Mouse (Mus musculus) lung, postnatal 0 days (tissue): ENCODE data around the gene Lrrc59. TPM values are rescaled to one million over a fixed set of nuclear protein-coding genes. Genes with fewer than 3 reads are reported as not detected.
A peak's percentile ranks its signal among the peaks of the same experiment; 100 is the strongest.
"Not testable (repeated sequence)": the region's sequence is repeated elsewhere in the genome, so short reads cannot be mapped to it uniquely, and the experiment has no call there.

Source experiments
- ATAC-seq: fragments of 200-750 bp; cut with Nextera tagmentation; 2 replicates; pipeline ENCODE4 v1.8.0; 2017; ENCODE audit warnings: moderate library complexity
- DNase-seq: peaks from one replicate; pipeline ENCODE4 v3.0.0-alpha.2; 2016; ENCODE audit warnings: low spot score
- H3K27ac ChIP-seq: fragments of 300-500 bp; sonication (generic); 2 replicates; pipeline ENCODE4 v1.5.1; 2014; ENCODE audit warnings: antibody characterized with exemption, mild to moderate bottlenecking, low read length, mixed read lengths
- H3K27me3 ChIP-seq: fragments of 300-500 bp; sonication (generic); replicated peaks from 2 replicates; pipeline ENCODE4 v1.6.1; 2014; ENCODE audit warnings: low read length, mixed read lengths; ENCODE audit not compliant: insufficient read depth
- H3K36me3 ChIP-seq: fragments of 300-500 bp; sonication (generic); 2 replicates; pipeline ENCODE4 v1.6.1; 2014; ENCODE audit warnings: low read length, mixed read lengths; ENCODE audit not compliant: insufficient read depth
- H3K4me1 ChIP-seq: fragments of 300-500 bp; sonication (generic); 2 replicates; pipeline ENCODE4 v1.6.1; 2014; ENCODE audit warnings: antibody characterized with exemption, low read depth, low read length, mixed read lengths; ENCODE audit not compliant: insufficient read depth
- H3K4me2 ChIP-seq: fragments of 300-500 bp; sonication (generic); replicated peaks from 2 replicates; pipeline ENCODE4 v1.6.1; 2014; ENCODE audit warnings: low read depth, mild to moderate bottlenecking, low read length, moderate library complexity, mixed read lengths
- H3K4me3 ChIP-seq: fragments of 300-500 bp; sonication (generic); 2 replicates; pipeline ENCODE4 v1.5.1; 2014; ENCODE audit warnings: low read depth, low read length
- H3K9ac ChIP-seq: fragments of 300-500 bp; sonication (generic); replicated peaks from 2 replicates; pipeline ENCODE4 v1.6.1; 2014; ENCODE audit warnings: low read depth, mild to moderate bottlenecking
- H3K9me3 ChIP-seq: fragments of 300-500 bp; sonication (generic); 2 replicates; pipeline ENCODE4 v1.6.1; 2016; ENCODE audit warnings: low read length, mixed read lengths
- CTCF ChIP-seq: IDR thresholded peaks from 2 replicates; pipeline ENCODE4 v1.5.1; 2016; ENCODE audit warnings: antibody characterized with exemption, mild to moderate bottlenecking
- EP300 ChIP-seq: IDR thresholded peaks from 2 replicates; pipeline ENCODE4 v1.6.1; 2016; ENCODE audit warnings: antibody characterized with exemption, mild to moderate bottlenecking, control low read depth
- WGBS: fragments of 180-500 bp; shearing (Covaris S2); extraction: QIAGEN DNeasy Blood & Tissue Kit; methylation state at CpG from one replicate; pipeline ENCODE4 v1.1.7; 2014; 5-methylcytosine and 5-hydroxymethylcytosine counted together
- polyA plus RNA-seq: library from polyadenylated mRNA; unstranded; fragments of >200 nt; fragmentation: Nextera tagmentation; extraction: Ambion mirVana; gene quantifications from 2 replicates; pipeline ENCODE4 v1.2.1, GENCODE M21; 2015

Lrrc59 gene
- polyA plus RNA-seq, 1 experiment from 2014 or later, result 75.0 TPM

DNA sequence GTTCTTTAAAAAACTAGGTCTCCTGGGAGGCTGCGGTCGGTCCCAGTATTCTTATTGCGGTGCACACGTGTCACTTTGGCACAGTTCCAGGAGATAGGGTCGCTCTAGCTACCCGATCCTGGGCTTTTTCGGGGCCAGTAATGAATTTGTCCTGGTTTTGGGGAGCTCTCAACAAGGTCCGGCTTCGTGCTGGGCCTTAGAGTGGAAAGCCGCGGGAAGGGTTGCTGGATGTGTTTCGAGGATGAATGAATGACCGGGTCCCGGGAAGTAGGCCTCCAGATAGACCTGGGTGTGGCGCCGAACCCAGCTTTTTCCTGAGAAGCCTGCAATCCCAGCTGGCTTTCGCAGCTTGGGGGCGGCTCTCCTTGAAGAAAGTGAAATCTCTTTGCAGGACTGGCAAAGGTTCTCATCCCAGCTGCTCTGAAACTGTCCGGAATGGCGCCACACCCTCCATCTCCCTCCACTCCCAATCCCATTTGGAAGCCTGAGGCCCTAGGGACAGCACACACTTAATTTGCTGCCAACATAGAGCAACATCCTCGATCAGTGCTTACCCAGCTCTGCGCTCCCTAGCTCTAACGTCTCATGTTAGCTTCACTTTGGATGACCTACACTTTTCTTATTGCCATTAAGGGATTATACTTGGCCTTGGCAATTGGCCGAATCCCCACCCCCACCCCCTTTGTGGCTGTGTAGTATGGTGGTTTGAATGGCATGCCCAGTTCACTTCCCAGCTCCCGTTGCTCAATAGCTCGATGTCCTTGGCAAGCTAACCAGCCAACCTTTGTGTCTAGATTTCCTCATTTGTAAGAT is 838 bp downstream of the Lrrc59 start:
- Histone ChIP-seq H3K27ac (peak overlapping the region; percentile 80), H3K4me1 (no peaks in the 10 kb centered on the region), H3K9ac (peak overlapping the region; percentile 90), H3K4me3 (peak overlapping the region; percentile 79), H3K9me3 (no peaks in the 10 kb centered on the region), H3K27me3 (no peaks in the 10 kb centered on the region), H3K4me2 (peak overlapping the region; percentile 93), H3K36me3 (peaks cover 25% of the 10 kb centered on the region)
- TF ChIP-seq CTCF (no peak), EP300 (no peak)
- WGBS, result 6% methylated on average over 26 of the region's 26 CpGs
- ATAC-seq, result peak; percentile 26
- DNase-seq, result peak; percentile 52

GRCm38 (mm10) chr11:94631969-94632368 is 2.4 kb downstream of the Lrrc59 start:
- Histone ChIP-seq H3K27me3 (no peaks in the 10 kb centered on the region), H3K27ac (no peak overlapping the region), H3K4me2 (no peak overlapping the region), H3K9ac (no peak overlapping the region), H3K4me1 (no peaks in the 10 kb centered on the region), H3K9me3 (no peaks in the 10 kb centered on the region), H3K36me3 (peaks cover 39% of the 10 kb centered on the region), H3K4me3 (no peak overlapping the region)
- DNase-seq, result no peak
- TF ChIP-seq EP300, result no peak
- TF ChIP-seq CTCF, result no peak
- ATAC-seq, result no peak
- WGBS, result 91% methylated on average over 5 of the region's 5 CpGs

GRCm38 (mm10) chr11:94632988-94633387 is 3.4 kb downstream of the Lrrc59 start:
- Histone ChIP-seq H3K27ac (no peak overlapping the region), H3K9me3 (no peaks in the 10 kb centered on the region), H3K4me1 (no peaks in the 10 kb centered on the region), H3K27me3 (no peaks in the 10 kb centered on the region), H3K4me3 (no peak overlapping the region), H3K36me3 (peaks cover 45% of the 10 kb centered on the region), H3K4me2 (no peak overlapping the region), H3K9ac (no peak overlapping the region)
- ATAC-seq, result no peak
- DNase-seq, result no peak
- WGBS, result 85% methylated on average over 8 of the region's 8 CpGs
- no peak for TF ChIP-seq EP300
- no peak for TF ChIP-seq CTCF

- no peaks in the 10 kb centered on the region for H3K4me1 ChIP-seq
- no peak for ATAC-seq
These were observed 4.9 kb downstream of the Lrrc59 start for GRCm38 (mm10) chr11:94634431-94634830.

DNA sequence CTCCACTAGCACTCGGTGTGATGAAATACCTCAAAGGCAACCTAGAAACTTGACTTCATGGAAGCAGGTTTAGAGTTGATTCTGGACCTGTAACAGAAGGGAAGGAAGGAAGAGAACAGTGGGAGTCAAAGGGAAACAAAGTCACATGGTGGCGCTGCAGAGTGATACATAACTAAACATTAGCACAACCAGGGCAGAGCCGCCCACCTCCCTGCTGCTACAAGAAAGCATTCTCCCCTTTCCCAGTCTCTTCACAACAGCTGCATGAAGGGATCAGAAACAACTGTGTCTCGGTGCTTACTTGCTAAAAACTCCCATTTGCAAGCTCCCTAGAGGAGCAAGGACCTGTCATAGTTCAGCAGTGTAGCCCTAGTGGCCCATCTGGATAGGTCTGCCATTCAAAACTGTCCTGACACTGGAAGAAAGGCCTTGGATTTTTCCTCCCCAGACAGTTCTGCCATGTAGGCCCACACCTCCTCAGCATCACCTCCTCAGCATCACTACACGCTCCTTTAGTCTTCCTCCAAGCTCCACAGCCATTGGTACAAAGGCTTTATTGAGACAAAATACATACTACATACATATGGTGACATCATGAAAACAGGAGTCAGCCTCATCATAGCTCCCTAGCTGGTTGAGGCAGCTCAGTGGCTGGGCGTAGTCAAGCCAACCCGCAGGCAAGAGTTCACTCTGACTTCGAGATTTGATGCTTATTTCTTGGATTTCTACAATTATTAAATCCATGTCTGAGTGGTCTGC is 15.1 kb downstream of the Lrrc59 start:
- H3K4me1 ChIP-seq, result no peaks in the 10 kb centered on the region
- no peak overlapping the region for H3K27ac ChIP-seq
- TF ChIP-seq EP300 (no peak), CTCF (no peak)
- peaks cover 34% of the 10 kb centered on the region for H3K36me3 ChIP-seq
- H3K9ac ChIP-seq, result no peak overlapping the region
- ATAC-seq (no peak), DNase-seq (no peak)
- 89% methylated on average over 8 of the region's 8 CpGs for WGBS
- H3K27me3 ChIP-seq, result no peaks in the 10 kb centered on the region
- no peak overlapping the region for H3K4me3 ChIP-seq
- H3K4me2 ChIP-seq, result no peak overlapping the region
- no peaks in the 10 kb centered on the region for H3K9me3 ChIP-seq

More at GRCm38 (mm10) chr11:94634431-94634830, 4.9 kb downstream of the Lrrc59 start:
- Histone ChIP-seq H3K27ac (no peak overlapping the region), H3K4me3 (no peak overlapping the region), H3K9ac (no peak overlapping the region), H3K36me3 (peaks cover 59% of the 10 kb centered on the region), H3K9me3 (no peaks in the 10 kb centered on the region), H3K4me2 (no peak overlapping the region), H3K27me3 (no peaks in the 10 kb centered on the region)
- 85% methylated on average over 5 of the region's 5 CpGs for WGBS
- no peak for TF ChIP-seq EP300
- no peak for DNase-seq

DNA sequence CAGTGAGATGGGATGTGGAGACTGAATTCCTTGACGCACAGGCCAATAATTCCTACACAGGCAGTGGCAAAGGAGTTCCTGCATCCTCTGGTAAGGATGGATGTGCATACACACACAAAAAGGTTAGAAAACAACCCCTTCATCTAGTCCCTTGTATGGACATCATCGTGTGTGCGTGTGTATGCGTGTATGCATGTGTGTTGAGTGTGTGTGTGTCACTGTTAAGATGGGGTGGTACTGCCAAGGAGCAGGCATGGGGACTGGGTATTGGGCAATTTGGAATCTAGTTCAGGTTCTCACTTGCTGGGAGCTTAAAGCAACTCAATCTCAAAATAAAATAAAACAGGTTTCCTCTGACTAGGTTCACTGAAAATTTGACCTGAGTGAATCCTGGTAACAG is 16.9 kb downstream of the Lrrc59 start:
- H3K4me1 ChIP-seq, result no peaks in the 10 kb centered on the region
- no peak overlapping the region for H3K4me3 ChIP-seq
- no peak for DNase-seq
- H3K27me3 ChIP-seq, result no peaks in the 10 kb centered on the region
- 94% methylated on average over 4 of the region's 4 CpGs for WGBS
- no peak for TF ChIP-seq CTCF
- no peak for TF ChIP-seq EP300
- H3K4me2 ChIP-seq, result no peak overlapping the region
- no peak overlapping the region for H3K9ac ChIP-seq
- no peaks in the 10 kb centered on the region for H3K9me3 ChIP-seq
- no peak for ATAC-seq
- H3K36me3 ChIP-seq, result peaks cover 27% of the 10 kb centered on the region
- no peak overlapping the region for H3K27ac ChIP-seq

GRCm38 (mm10) chr11:94651241-94651640 is 21.7 kb downstream of the Lrrc59 start:
- H3K4me2 ChIP-seq, H3K27me3 ChIP-seq, H3K4me3 ChIP-seq, ATAC-seq, H3K9ac ChIP-seq, H3K27ac ChIP-seq, H3K4me1 ChIP-seq, H3K36me3 ChIP-seq, H3K9me3 ChIP-seq, DNase-seq: not testable (repeated sequence)
- WGBS, result 94% methylated on average over 5 of the region's 7 CpGs
